Mouse (Mus musculus) neural tube, embryonic 14.5 days (tissue): ENCODE results near the gene Gpr183. TPM values are rescaled to one million over a fixed set of nuclear protein-coding genes. Genes with fewer than 3 reads are reported as not detected.

Source experiments
- ATAC-seq: fragments of 200-750 bp; cut with Nextera tagmentation; 2 replicates; pipeline ENCODE4 v1.8.0; 2017; ENCODE audit warnings: low read depth, mild to moderate bottlenecking, moderate TSS enrichment, moderate library complexity
- H3K27ac ChIP-seq: fragments of 300-500 bp; sonication (generic); 2 replicates; pipeline ENCODE4 v1.5.1; 2014; ENCODE audit warnings: low read depth, mild to moderate bottlenecking, control low read depth, low read length, moderate library complexity, mixed read lengths
- H3K27me3 ChIP-seq: fragments of 300-500 bp; sonication (generic); 2 replicates; pipeline ENCODE4 v1.6.1; 2014; ENCODE audit warnings: low read length; ENCODE audit not compliant: control insufficient read depth, insufficient read depth
- H3K36me3 ChIP-seq: fragments of 300-500 bp; sonication (generic); 2 replicates; pipeline ENCODE4 v1.6.1; 2014; ENCODE audit warnings: low read length, mixed read lengths; ENCODE audit not compliant: control insufficient read depth, insufficient read depth
- H3K4me1 ChIP-seq: fragments of 300-500 bp; sonication (generic); 2 replicates; pipeline ENCODE4 v1.6.1; 2014; ENCODE audit warnings: low read length; ENCODE audit not compliant: control insufficient read depth, insufficient read depth
- H3K4me2 ChIP-seq: fragments of 300-500 bp; sonication (generic); 2 replicates; pipeline ENCODE4 v1.6.1; 2014; ENCODE audit warnings: mild to moderate bottlenecking, low read depth, low read length, control low read depth
- H3K4me3 ChIP-seq: fragments of 300-500 bp; sonication (generic); 2 replicates; pipeline ENCODE4 v1.5.1; 2014; ENCODE audit warnings: low read depth, low read length, control low read depth, mixed read lengths
- H3K9ac ChIP-seq: fragments of 300-500 bp; sonication (generic); replicated peaks from 2 replicates; pipeline ENCODE4 v1.6.1; 2014; ENCODE audit warnings: low read depth, mild to moderate bottlenecking, control low read depth, low read length, mixed read lengths
- H3K9me3 ChIP-seq: fragments of 300-500 bp; sonication (generic); 2 replicates; pipeline ENCODE4 v1.6.1; 2016; ENCODE audit warnings: low read length; ENCODE audit not compliant: control insufficient read depth
- WGBS: fragments of 180-500 bp; shearing (Covaris S2); extraction: QIAGEN DNeasy Blood & Tissue Kit; methylation state at CpG from one replicate; pipeline ENCODE4 v1.1.7; 2014; 5-methylcytosine and 5-hydroxymethylcytosine counted together
- polyA plus RNA-seq: library from polyadenylated mRNA; unstranded; fragments of >200 nt; fragmentation: Nextera tagmentation; extraction: Ambion mirVana; gene quantifications from 2 replicates; pipeline ENCODE4 v1.2.1, GENCODE M21; 2014

Gpr183 gene
- polyA plus RNA-seq, 1 experiment from 2014 or later, result 0.59 TPM

- Histone ChIP-seq H3K36me3 (no peaks in the 10 kb centered on the region; the same call in 1 of the 2 replicates), H3K4me2 (no peak overlapping the region), H3K9me3 (no peaks in the 10 kb centered on the region), H3K27me3 (no peaks in the 10 kb centered on the region), H3K27ac (no peak overlapping the region), H3K4me3 (no peak overlapping the region), H3K9ac (no peak overlapping the region), H3K4me1 (no peaks in the 10 kb centered on the region)
- 91% methylated on average over 13 of the region's 13 CpGs for WGBS
- no peak for ATAC-seq
These were observed 27.6 kb upstream of the Gpr183 start for GRCm38 (mm10) chr14:121992395-121993280.

- no peak overlapping the region for H3K4me3 ChIP-seq
- ATAC-seq, result no peak
- no peaks in the 10 kb centered on the region for H3K4me1 ChIP-seq
- H3K9me3 ChIP-seq, result no peaks in the 10 kb centered on the region
- H3K36me3 ChIP-seq, result no peaks in the 10 kb centered on the region; the same call in 1 of the 2 replicates
- H3K9ac ChIP-seq, result no peak overlapping the region
- no peaks in the 10 kb centered on the region for H3K27me3 ChIP-seq
- H3K4me2 ChIP-seq, result no peak overlapping the region
- H3K27ac ChIP-seq, result no peak overlapping the region
These were observed 26.9 kb upstream of the Gpr183 start for GRCm38 (mm10) chr14:121991921-121992320.

GRCm38 (mm10) chr14:121990897-121991296 is 25.9 kb upstream of the Gpr183 start:
- Histone ChIP-seq H3K9me3 (no peaks in the 10 kb centered on the region), H3K4me2 (no peak overlapping the region), H3K36me3 (no peaks in the 10 kb centered on the region), H3K4me3 (no peak overlapping the region), H3K27ac (no peak overlapping the region), H3K9ac (no peak overlapping the region), H3K27me3 (no peaks in the 10 kb centered on the region), H3K4me1 (no peaks in the 10 kb centered on the region)
- no peak for ATAC-seq
- WGBS, result 89% methylated on average over 6 of the region's 6 CpGs

- WGBS, result 98% methylated on average over 3 of the region's 3 CpGs
- Histone ChIP-seq H3K27me3 (no peaks in the 10 kb centered on the region), H3K36me3 (no peaks in the 10 kb centered on the region), H3K4me3 (no peak overlapping the region), H3K4me2 (no peak overlapping the region), H3K27ac (no peak overlapping the region), H3K9me3 (no peaks in the 10 kb centered on the region), H3K4me1 (no peaks in the 10 kb centered on the region), H3K9ac (no peak overlapping the region)
- no peak for ATAC-seq
These were observed 24.9 kb upstream of the Gpr183 start for GRCm38 (mm10) chr14:121989869-121990268.

- WGBS, result 100% methylated on average over 3 of the region's 3 CpGs
- Histone ChIP-seq H3K9ac (no peak overlapping the region), H3K36me3 (no peaks in the 10 kb centered on the region), H3K4me2 (no peak overlapping the region), H3K4me1 (no peaks in the 10 kb centered on the region), H3K27me3 (no peaks in the 10 kb centered on the region), H3K27ac (no peak overlapping the region), H3K9me3 (no peaks in the 10 kb centered on the region), H3K4me3 (no peak overlapping the region)
- no peak for ATAC-seq
These were observed 24.3 kb upstream of the Gpr183 start for GRCm38 (mm10) chr14:121989331-121989730.

- whole genome bisulfite sequencing, result 79% methylated on average over 4 of the region's 4 CpGs
- Histone ChIP-seq H3K27ac (no peak overlapping the region), H3K9me3 (no peaks in the 10 kb centered on the region), H3K4me3 (no peak overlapping the region), H3K4me2 (no peak overlapping the region), H3K4me1 (0 out of 2 replicates have a peak, but pooled peaks cover 2% of the 10 kb centered on the region), H3K36me3 (no peaks in the 10 kb centered on the region), H3K27me3 (no peaks in the 10 kb centered on the region), H3K9ac (no peak overlapping the region)
- no peak for ATAC-seq
These were observed 22.7 kb upstream of the Gpr183 start for GRCm38 (mm10) chr14:121987691-121988090.

- Histone ChIP-seq H3K36me3 (no peaks in the 10 kb centered on the region), H3K9me3 (no peaks in the 10 kb centered on the region), H3K4me1 (0 out of 2 replicates have a peak, but pooled peaks cover 2% of the 10 kb centered on the region), H3K27ac (no peak overlapping the region), H3K4me3 (no peak overlapping the region), H3K9ac (no peak overlapping the region), H3K4me2 (no peak overlapping the region), H3K27me3 (no peaks in the 10 kb centered on the region)
- WGBS, result 89% methylated on average over 1 of the region's 1 CpGs
- no peak for ATAC-seq
These were observed 22.3 kb upstream of the Gpr183 start for GRCm38 (mm10) chr14:121987287-121987686.

GRCm38 (mm10) chr14:121986028-121986427 is 21.0 kb upstream of the Gpr183 start:
- Histone ChIP-seq H3K4me2 (no peak overlapping the region), H3K4me1 (0 out of 2 replicates have a peak, but pooled peaks cover 2% of the 10 kb centered on the region), H3K9ac (no peak overlapping the region), H3K9me3 (no peaks in the 10 kb centered on the region), H3K4me3 (no peak overlapping the region), H3K27me3 (no peaks in the 10 kb centered on the region), H3K27ac (no peak overlapping the region), H3K36me3 (no peaks in the 10 kb centered on the region)
- no peak for ATAC-seq
- WGBS, result 82% methylated on average over 6 of the region's 6 CpGs

GRCm38 (mm10) chr14:121985477-121985876 is 20.5 kb upstream of the Gpr183 start:
- H3K4me2 ChIP-seq, result no peak overlapping the region
- 87% methylated on average over 3 of the region's 3 CpGs for WGBS
- no peaks in the 10 kb centered on the region for H3K36me3 ChIP-seq
- H3K4me1 ChIP-seq, result 0 out of 2 replicates have a peak, but pooled peaks cover 2% of the 10 kb centered on the region
- H3K27ac ChIP-seq, result no peak overlapping the region
- no peaks in the 10 kb centered on the region for H3K27me3 ChIP-seq
- H3K9ac ChIP-seq, result no peak overlapping the region
- H3K4me3 ChIP-seq, result no peak overlapping the region
- no peaks in the 10 kb centered on the region for H3K9me3 ChIP-seq
- ATAC-seq, result no peak
